Mouse (Mus musculus) cerebellum, adult 9-10 months (tissue): Measurements from ENCODE around the gene Vmn1r65.
"Not testable (repeated sequence)": the region's sequence is repeated elsewhere in the genome, so short reads cannot be mapped to it uniquely, and the experiment has no call there.

Experiments used
- DNase-seq: peaks from one replicate; pipeline ENCODE4 v3.0.0; 2022

Gene Vmn1r65

GRCm38 (mm10) chr7:6010910-6011309 lies at the start of gene Vmn1r65:
Gene Vmn1r65 (minus strand): TSS chr7:6011010.
- no peak for DNase-seq

- no peak for DNase-seq
Observed at GRCm38 (mm10) chr7:6044861-6045260, 34.1 kb upstream of the Vmn1r65 start, which contains the start of gene Nlrp4c. Gene Nlrp4c (plus strand): TSS chr7:6045161.

- DNase-seq, result not testable (repeated sequence)
Observed at GRCm38 (mm10) chr7:5982426-5982825, 28.4 kb downstream of the Vmn1r65 start.

- not testable (repeated sequence) for DNase-seq
Observed at GRCm38 (mm10) chr7:5972546-5972945, 38.3 kb downstream of the Vmn1r65 start.
